Mouse (Mus musculus): Measurements from ENCODE around the gene Opn4. TPM values are rescaled to one million over a fixed set of nuclear protein-coding genes. Genes with fewer than 3 reads are reported as not detected.

The Opn4 gene
- polyA plus RNA-seq (2015; fragmentation: Nextera tagmentation; extraction: Ambion mirVana): 0.39 and 0.51 TPM in 2 replicates

DNA sequence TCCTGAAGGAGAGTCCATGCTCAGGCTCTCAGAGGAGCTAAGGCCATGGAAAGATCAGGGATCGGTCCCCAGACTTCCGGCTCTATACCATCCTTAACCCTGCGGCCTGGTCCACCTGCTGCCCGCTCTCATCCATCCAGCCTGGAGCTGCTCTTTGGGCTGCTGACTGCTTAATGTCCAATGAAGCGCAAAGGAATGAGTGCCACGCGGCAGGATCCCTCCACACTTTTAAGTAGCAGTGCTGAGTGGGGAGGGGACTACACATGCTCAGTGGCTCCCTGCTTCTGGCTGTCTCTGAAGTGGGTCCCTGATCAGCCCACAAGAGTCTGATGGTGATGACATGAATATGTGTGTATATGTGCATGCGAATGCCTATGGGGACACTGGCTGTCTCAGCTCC, at the start of gene Opn4:
TSS of gene Opn4 (minus strand) at position 202 of the 400 bp plus-strand sequence.
- H3K27ac ChIP-seq (ENCODE audit: low read length): no peak within 1 kb of the TSS
- peak; percentile 49; the same call in 1 of the 2 replicates for ATAC-seq (ENCODE audit: low FRiP score, low TSS enrichment)

DNA sequence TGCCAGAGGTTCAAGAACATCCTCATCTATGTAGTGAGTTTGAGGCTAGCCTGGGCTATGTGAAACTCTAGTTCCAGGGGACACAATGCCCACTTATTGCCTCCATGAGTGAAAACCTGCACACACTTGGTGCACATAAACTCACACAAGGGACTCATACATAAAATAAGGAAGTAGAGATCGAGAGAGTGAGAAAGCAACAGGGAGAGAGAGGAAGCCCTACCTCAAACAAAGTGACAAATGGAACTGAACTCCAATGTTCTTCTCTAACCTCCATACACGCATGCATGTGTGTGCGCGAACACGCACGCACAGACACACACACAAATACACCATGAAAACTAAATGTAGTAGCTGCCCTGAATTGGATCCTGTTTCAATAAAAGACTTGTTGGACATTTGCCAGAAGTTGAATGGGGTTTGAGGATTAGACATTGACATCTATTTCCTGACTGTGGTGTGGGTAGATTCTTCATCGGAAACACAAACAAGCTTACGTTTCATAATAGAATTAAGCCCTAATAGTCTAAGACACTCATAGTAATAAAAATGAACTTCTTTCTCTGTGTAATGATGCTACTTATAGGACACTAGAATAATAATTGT, 48.0 kb upstream of the Opn4 start:
- WGBS: 85% methylated on average over 8 of the region's 8 CpGs
- no peak for ATAC-seq (ENCODE audit: low FRiP score, low TSS enrichment)
- H3K27me3 ChIP-seq (ENCODE audit: insufficient read depth, low read length): no peaks in the 10 kb centered on the region
- H3K27ac ChIP-seq (ENCODE audit: low read length): no peak overlapping the region
- no peaks in the 10 kb centered on the region for H3K4me1 ChIP-seq (ENCODE audit: insufficient read depth, low read length)
- no peak overlapping the region for H3K4me3 ChIP-seq (ENCODE audit: low read length)
- no peak overlapping the region for H3K9ac ChIP-seq (replicated peaks; ENCODE audit: low read length)
- no peaks in the 10 kb centered on the region for H3K36me3 ChIP-seq (ENCODE audit: insufficient read depth, low read length)
- H3K4me2 ChIP-seq (replicated peaks; ENCODE audit: low read depth, low read length): no peak overlapping the region
- H3K9me3 ChIP-seq (ENCODE audit: low read length): no peaks in the 10 kb centered on the region

More for the DNA sequence above, at the start of gene Opn4:
- Histone ChIP-seq H3K9ac (replicated peaks; ENCODE audit: low read length) (no peak within 1 kb of the TSS), H3K4me3 (ENCODE audit: low read length) (no peak within 1 kb of the TSS), H3K36me3 (ENCODE audit: insufficient read depth, low read length) (no peaks in the 10 kb centered on the region), H3K4me2 (replicated peaks; ENCODE audit: low read depth, low read length) (no peak within 1 kb of the TSS), H3K9me3 (ENCODE audit: low read length) (no peaks in the 10 kb centered on the region), H3K4me1 (ENCODE audit: insufficient read depth, low read length) (no peaks in the 10 kb centered on the region), H3K27me3 (ENCODE audit: insufficient read depth, low read length) (no peaks in the 10 kb centered on the region)
- WGBS: 68% methylated on average over 8 of the region's 8 CpGs

DNA sequence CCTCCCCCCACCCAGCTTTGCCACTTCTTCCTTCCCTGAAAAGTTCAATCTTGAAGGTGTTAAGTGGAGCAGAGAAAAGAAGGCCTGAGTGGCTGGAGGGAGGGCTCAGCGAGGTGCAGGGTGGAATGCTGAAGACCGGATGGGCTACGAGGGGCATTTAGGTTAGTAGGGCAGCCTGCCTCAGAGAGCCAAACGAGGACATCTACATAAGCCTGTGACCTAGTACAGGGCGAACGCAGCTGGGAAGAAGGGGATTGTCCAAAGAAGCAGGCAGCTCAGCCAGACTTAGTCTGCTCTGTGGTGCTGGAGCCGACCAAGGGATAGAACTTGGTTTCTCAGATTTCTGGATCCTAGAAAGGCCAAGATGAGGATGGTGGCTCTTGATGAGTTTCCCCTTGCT, 44.2 kb upstream of the Opn4 start:
- Histone ChIP-seq H3K27me3 (ENCODE audit: insufficient read depth, low read length) (no peaks in the 10 kb centered on the region), H3K27ac (ENCODE audit: low read length) (no peak overlapping the region), H3K4me1 (ENCODE audit: insufficient read depth, low read length) (no peaks in the 10 kb centered on the region), H3K4me3 (ENCODE audit: low read length) (no peak overlapping the region), H3K9ac (replicated peaks; ENCODE audit: low read length) (no peak overlapping the region), H3K9me3 (ENCODE audit: low read length) (no peaks in the 10 kb centered on the region), H3K4me2 (replicated peaks; ENCODE audit: low read depth, low read length) (no peak overlapping the region), H3K36me3 (ENCODE audit: insufficient read depth, low read length) (no peaks in the 10 kb centered on the region)
- ATAC-seq (ENCODE audit: low FRiP score, low TSS enrichment): no peak
- WGBS: 58% methylated on average over 7 of the region's 7 CpGs

- H3K9me3 ChIP-seq (ENCODE audit: low read length): no peaks in the 10 kb centered on the region
- no peak overlapping the region for H3K4me2 ChIP-seq (replicated peaks; ENCODE audit: low read depth, low read length)
- ATAC-seq (ENCODE audit: low FRiP score, low TSS enrichment): no peak
- H3K27ac ChIP-seq (ENCODE audit: low read length): no peak overlapping the region
- no peak overlapping the region for H3K4me3 ChIP-seq (ENCODE audit: low read length)
- no peak overlapping the region for H3K9ac ChIP-seq (replicated peaks; ENCODE audit: low read length)
- H3K4me1 ChIP-seq (ENCODE audit: insufficient read depth, low read length): no peaks in the 10 kb centered on the region
- H3K27me3 ChIP-seq (ENCODE audit: insufficient read depth, low read length): no peaks in the 10 kb centered on the region
- 85% methylated on average over 6 of the region's 6 CpGs for WGBS
- H3K36me3 ChIP-seq (ENCODE audit: insufficient read depth, low read length): no peaks in the 10 kb centered on the region
Measured at GRCm38 (mm10) chr14:34635721-34636120, 35.8 kb upstream of the Opn4 start.

GRCm38 (mm10) chr14:34635192-34635591, 35.2 kb upstream of the Opn4 start:
- Histone ChIP-seq H3K27ac (ENCODE audit: low read length) (no peak overlapping the region), H3K4me1 (ENCODE audit: insufficient read depth, low read length) (no peaks in the 10 kb centered on the region), H3K4me3 (ENCODE audit: low read length) (no peak overlapping the region), H3K4me2 (replicated peaks; ENCODE audit: low read depth, low read length) (no peak overlapping the region), H3K9me3 (ENCODE audit: low read length) (no peaks in the 10 kb centered on the region), H3K27me3 (ENCODE audit: insufficient read depth, low read length) (no peaks in the 10 kb centered on the region), H3K9ac (replicated peaks; ENCODE audit: low read length) (no peak overlapping the region), H3K36me3 (ENCODE audit: insufficient read depth, low read length) (no peaks in the 10 kb centered on the region)
- no peak for ATAC-seq (ENCODE audit: low FRiP score, low TSS enrichment)
- WGBS: 17% methylated on average over 7 of the region's 7 CpGs

DNA sequence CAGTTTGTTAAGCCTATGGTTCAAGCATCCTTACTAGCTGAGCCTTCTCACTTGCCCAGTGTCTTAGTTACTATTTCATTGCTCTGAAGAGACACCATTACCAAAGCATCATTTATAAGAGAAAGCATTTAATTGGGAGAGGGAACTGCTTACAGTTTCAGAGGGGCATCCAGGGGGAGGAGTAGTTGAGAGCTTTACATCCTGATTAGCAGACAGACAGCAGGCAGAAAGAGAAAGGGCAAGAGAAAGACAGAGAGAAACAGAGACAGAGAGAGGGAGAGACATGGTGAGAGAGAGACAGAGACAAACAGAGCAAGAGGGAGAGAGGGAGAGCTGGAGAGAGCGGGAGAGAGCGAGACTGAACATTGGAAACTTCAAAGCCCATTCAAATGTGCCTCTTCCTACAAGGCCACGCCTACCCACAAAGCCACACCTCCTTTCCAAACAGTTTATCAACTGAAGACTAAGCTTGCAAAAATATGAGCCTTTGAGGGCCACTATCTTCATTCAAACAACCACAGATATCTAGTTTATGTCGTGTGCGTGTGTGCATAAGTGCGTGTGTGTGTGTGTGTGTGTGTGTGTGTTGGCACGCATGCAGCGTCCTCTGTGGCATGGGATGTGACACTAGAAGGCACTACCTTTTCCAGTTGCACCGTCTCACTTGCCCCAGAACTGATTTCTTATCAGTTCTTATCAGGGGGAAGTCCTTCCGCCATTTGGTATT, 32.9 kb upstream of the Opn4 start:
- no peaks in the 10 kb centered on the region for H3K36me3 ChIP-seq (ENCODE audit: insufficient read depth, low read length)
- no peaks in the 10 kb centered on the region for H3K27me3 ChIP-seq (ENCODE audit: insufficient read depth, low read length)
- H3K9me3 ChIP-seq (ENCODE audit: low read length): no peaks in the 10 kb centered on the region
- H3K4me1 ChIP-seq (ENCODE audit: insufficient read depth, low read length): no peaks in the 10 kb centered on the region
- no peak overlapping the region for H3K4me2 ChIP-seq (replicated peaks; ENCODE audit: low read depth, low read length)
- 74% methylated on average over 10 of the region's 10 CpGs for WGBS
- H3K4me3 ChIP-seq (ENCODE audit: low read length): no peak overlapping the region
- H3K27ac ChIP-seq (ENCODE audit: low read length): no peak overlapping the region
- no peak overlapping the region for H3K9ac ChIP-seq (replicated peaks; ENCODE audit: low read length)
- ATAC-seq (ENCODE audit: low FRiP score, low TSS enrichment): no peak

- H3K9me3 ChIP-seq (ENCODE audit: low read length): no peaks in the 10 kb centered on the region
- no peak overlapping the region for H3K4me2 ChIP-seq (replicated peaks; ENCODE audit: low read depth, low read length)
- H3K9ac ChIP-seq (replicated peaks; ENCODE audit: low read length): no peak overlapping the region
- no peak overlapping the region for H3K27ac ChIP-seq (ENCODE audit: low read length)
- H3K4me1 ChIP-seq (ENCODE audit: insufficient read depth, low read length): no peaks in the 10 kb centered on the region
- no peaks in the 10 kb centered on the region for H3K27me3 ChIP-seq (ENCODE audit: insufficient read depth, low read length)
- no peaks in the 10 kb centered on the region for H3K36me3 ChIP-seq (ENCODE audit: insufficient read depth, low read length)
- H3K4me3 ChIP-seq (ENCODE audit: low read length): no peak overlapping the region
- no peak for ATAC-seq (ENCODE audit: low FRiP score, low TSS enrichment)
- WGBS: 84% methylated on average over 7 of the region's 7 CpGs
Measured at GRCm38 (mm10) chr14:34626824-34627223, 26.9 kb upstream of the Opn4 start.

DNA sequence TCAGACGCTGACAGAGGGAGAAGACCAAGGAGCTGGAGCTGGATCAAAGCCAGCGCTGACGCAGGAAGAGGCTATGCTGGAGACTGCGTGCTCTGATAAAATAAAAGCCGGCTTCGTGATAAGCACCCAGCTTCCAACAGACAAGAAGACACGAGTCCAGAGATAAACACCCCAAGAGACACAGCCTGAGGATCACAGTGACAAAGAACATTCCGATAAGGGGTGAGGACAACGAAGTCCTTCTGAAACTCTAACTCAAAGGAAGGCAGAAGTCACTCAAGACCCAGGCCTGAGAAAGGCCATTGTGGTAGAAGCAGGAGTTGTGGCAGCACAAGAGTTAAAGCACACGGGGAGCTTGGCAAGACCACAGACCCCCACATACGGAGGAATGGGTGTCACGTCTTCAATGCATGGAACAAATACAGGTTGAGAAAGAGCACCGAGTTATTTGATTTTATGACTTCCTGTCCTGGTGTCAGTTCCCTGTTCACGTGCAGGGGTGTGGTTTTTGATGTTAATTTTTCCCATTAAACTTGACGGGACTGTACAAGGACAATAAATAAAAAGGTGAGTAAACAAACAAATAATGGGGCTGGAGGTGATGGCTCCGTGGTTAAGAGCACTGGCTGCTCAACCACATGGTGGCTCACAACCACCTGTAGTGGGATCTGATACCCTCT, 23.7 kb upstream of the Opn4 start:
- 58% methylated on average over 16 of the region's 16 CpGs for WGBS
- Histone ChIP-seq H3K4me1 (ENCODE audit: insufficient read depth, low read length) (no peaks in the 10 kb centered on the region), H3K27ac (ENCODE audit: low read length) (no peak overlapping the region), H3K4me3 (ENCODE audit: low read length) (no peak overlapping the region), H3K27me3 (ENCODE audit: insufficient read depth, low read length) (no peaks in the 10 kb centered on the region), H3K9me3 (ENCODE audit: low read length) (no peaks in the 10 kb centered on the region), H3K9ac (replicated peaks; ENCODE audit: low read length) (no peak overlapping the region), H3K36me3 (ENCODE audit: insufficient read depth, low read length) (no peaks in the 10 kb centered on the region), H3K4me2 (replicated peaks; ENCODE audit: low read depth, low read length) (no peak overlapping the region)
- no peak for ATAC-seq (ENCODE audit: low FRiP score, low TSS enrichment)

DNA sequence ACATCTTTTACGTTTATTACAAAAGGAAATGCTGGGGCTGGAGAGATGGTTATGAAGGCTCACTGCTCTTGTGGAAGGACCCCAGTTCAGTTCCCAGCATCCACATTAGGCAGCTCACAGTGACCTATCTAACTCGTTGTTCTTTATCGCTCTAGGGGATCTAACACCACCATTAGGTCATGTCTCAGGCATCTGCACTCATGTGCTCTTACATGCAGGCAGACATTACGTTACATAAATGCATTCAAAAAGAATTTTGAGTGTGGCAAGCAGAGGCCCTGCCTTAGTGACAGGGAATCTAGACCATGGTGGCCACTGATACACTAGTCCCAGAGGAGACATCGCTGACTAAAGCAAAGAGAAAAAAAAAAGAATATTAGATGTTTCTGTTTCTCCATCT, 23.1 kb upstream of the Opn4 start:
- Histone ChIP-seq H3K4me3 (ENCODE audit: low read length) (no peak overlapping the region), H3K4me2 (replicated peaks; ENCODE audit: low read depth, low read length) (no peak overlapping the region), H3K36me3 (ENCODE audit: insufficient read depth, low read length) (no peaks in the 10 kb centered on the region), H3K9me3 (ENCODE audit: low read length) (no peaks in the 10 kb centered on the region), H3K27me3 (ENCODE audit: insufficient read depth, low read length) (peaks cover under 1% of the 10 kb centered on the region; the same call in 1 of the 2 replicates), H3K9ac (replicated peaks; ENCODE audit: low read length) (no peak overlapping the region), H3K27ac (ENCODE audit: low read length) (no peak overlapping the region), H3K4me1 (ENCODE audit: insufficient read depth, low read length) (no peaks in the 10 kb centered on the region)
- WGBS: 82% methylated on average over 5 of the region's 5 CpGs
- no peak for ATAC-seq (ENCODE audit: low FRiP score, low TSS enrichment)
